Mouse (Mus musculus): ENCODE measurements around the gene Hddc2. TPM values are rescaled to one million over a fixed set of nuclear protein-coding genes. Genes with fewer than 3 reads are reported as not detected.

The Hddc2 gene
- 10 to 100 TPM; 26.0 to 28.6 TPM for total RNA-seq (2021)

- DNase-seq, result peak; percentile 77
Measured at GRCm38 (mm10) chr10:31312865-31313848, at the start of gene Hddc2. TSS of gene Hddc2 (plus strand) at chr10:31313383.

GRCm38 (mm10) chr10:31272738-31273137, 40.4 kb upstream of the Hddc2 start:
- DNase-seq, result no peak

GRCm38 (mm10) chr10:31273171-31273570, 40.0 kb upstream of the Hddc2 start:
- DNase-seq, result no peak

GRCm38 (mm10) chr10:31287787-31288186, 25.4 kb upstream of the Hddc2 start:
- DNase-seq, result no peak

- DNase-seq, result no peak
Measured at GRCm38 (mm10) chr10:31288697-31289390, 24.3 kb upstream of the Hddc2 start.

GRCm38 (mm10) chr10:31295705-31296104, 17.5 kb upstream of the Hddc2 start:
- DNase-seq, result peak; percentile 17

- DNase-seq, result no peak
Measured at GRCm38 (mm10) chr10:31296458-31296857, 16.7 kb upstream of the Hddc2 start.

GRCm38 (mm10) chr10:31297106-31297505, 16.1 kb upstream of the Hddc2 start:
- no peak for DNase-seq

- DNase-seq, result no peak
Measured at GRCm38 (mm10) chr10:31298263-31298662, 14.9 kb upstream of the Hddc2 start.

GRCm38 (mm10) chr10:31298921-31299574, 14.1 kb upstream of the Hddc2 start:
- peak; percentile 75 for DNase-seq

GRCm38 (mm10) chr10:31300292-31300691, 12.9 kb upstream of the Hddc2 start:
- DNase-seq, result no peak

- DNase-seq, result no peak
Measured at GRCm38 (mm10) chr10:31303446-31303845, 9.7 kb upstream of the Hddc2 start.

GRCm38 (mm10) chr10:31307024-31307598, 6.1 kb upstream of the Hddc2 start:
- no peak for DNase-seq

- DNase-seq, result no peak
Measured at GRCm38 (mm10) chr10:31318491-31318890, 5.3 kb downstream of the Hddc2 start.

- no peak for DNase-seq
Measured at GRCm38 (mm10) chr10:31329436-31329835, 16.3 kb downstream of the Hddc2 start.

- DNase-seq, result no peak
Measured at GRCm38 (mm10) chr10:31330286-31330962, 17.2 kb downstream of the Hddc2 start.

GRCm38 (mm10) chr10:31331225-31331775, 18.1 kb downstream of the Hddc2 start:
- peak; percentile 67 for DNase-seq

- no peak for DNase-seq
Measured at GRCm38 (mm10) chr10:31336432-31336831, 23.2 kb downstream of the Hddc2 start.

GRCm38 (mm10) chr10:31346401-31346800, 33.2 kb downstream of the Hddc2 start:
- DNase-seq, result peak; percentile 8

- DNase-seq, result no peak
Measured at GRCm38 (mm10) chr10:31351056-31351455, 37.9 kb downstream of the Hddc2 start.

GRCm38 (mm10) chr10:31352845-31353427, 39.8 kb downstream of the Hddc2 start:
- DNase-seq, result no peak
